Mouse (Mus musculus): ENCODE data around the gene Kirrel3. TPM values are rescaled to one million over a fixed set of nuclear protein-coding genes. Genes with fewer than 3 reads are reported as not detected.

Kirrel3 gene
- polyA plus RNA-seq, 1 experiment from 2014 or later: 50.5 TPM

DNA sequence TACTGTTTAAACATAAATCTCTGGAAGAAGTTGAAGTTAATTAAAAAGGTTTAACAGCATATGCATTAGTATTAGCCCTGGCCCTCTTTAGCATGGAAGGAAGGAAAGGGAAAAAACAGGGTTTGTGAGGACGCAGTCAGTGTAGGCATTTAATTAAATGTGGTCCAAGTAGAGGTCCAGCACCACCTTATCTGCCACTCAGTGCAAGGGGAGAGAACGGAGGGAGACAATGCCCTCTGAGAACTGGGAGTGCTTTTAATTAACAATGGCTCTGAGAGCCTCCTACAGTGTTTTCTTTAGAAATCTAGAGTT lies 339.4 kb downstream of the Kirrel3 start:
- H3K36me3 ChIP-seq (replicated peaks): no peaks in the 10 kb centered on the region
- no peak overlapping the region for H3K4me2 ChIP-seq
- WGBS: 40% methylated on average over 2 of the region's 2 CpGs
- H3K4me3 ChIP-seq: no peak overlapping the region
- no peak overlapping the region for H3K27ac ChIP-seq
- H3K9ac ChIP-seq: no peak overlapping the region
- H3K9me3 ChIP-seq: no peaks in the 10 kb centered on the region
- H3K4me1 ChIP-seq: peaks cover 23% of the 10 kb centered on the region
- H3K27me3 ChIP-seq (replicated peaks): no peaks in the 10 kb centered on the region
- ATAC-seq (replicated peaks): no peak

DNA sequence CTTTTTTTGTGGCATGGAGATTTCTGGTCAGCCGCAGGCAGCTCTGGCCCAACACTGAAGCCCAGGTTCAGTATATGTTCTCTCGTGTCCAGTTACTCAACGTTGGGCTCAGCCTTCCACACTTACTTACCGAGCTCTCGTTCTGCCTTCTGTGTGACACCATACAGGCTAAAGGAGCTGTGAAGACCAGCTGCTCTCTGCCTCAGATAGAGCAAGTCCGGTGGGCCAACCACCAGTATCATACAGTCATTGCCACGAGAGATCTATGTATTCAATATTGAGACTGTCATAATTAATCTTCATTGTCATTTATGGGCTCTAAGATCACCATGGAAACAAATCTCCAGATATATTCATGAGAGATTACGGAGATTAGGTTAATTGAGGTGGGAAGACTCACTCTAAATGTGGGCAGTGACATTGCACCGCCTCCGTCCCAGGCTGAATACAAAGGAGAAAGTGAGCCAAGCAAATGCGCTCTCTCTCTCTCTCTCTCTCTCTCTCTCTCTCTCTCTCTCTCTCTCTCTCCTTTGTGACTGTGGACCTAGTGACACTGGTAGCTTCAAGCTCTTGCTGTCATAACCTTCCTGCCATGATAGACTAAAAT lies 339.8 kb downstream of the Kirrel3 start:
- Histone ChIP-seq H3K27me3 (replicated peaks) (no peaks in the 10 kb centered on the region), H3K9ac (no peak overlapping the region), H3K9me3 (no peaks in the 10 kb centered on the region), H3K4me2 (no peak overlapping the region), H3K4me1 (peaks cover 23% of the 10 kb centered on the region), H3K4me3 (no peak overlapping the region), H3K27ac (no peak overlapping the region), H3K36me3 (replicated peaks) (no peaks in the 10 kb centered on the region)
- 20% methylated on average over 11 of the region's 11 CpGs for WGBS
- ATAC-seq (replicated peaks): peak; percentile 64

DNA sequence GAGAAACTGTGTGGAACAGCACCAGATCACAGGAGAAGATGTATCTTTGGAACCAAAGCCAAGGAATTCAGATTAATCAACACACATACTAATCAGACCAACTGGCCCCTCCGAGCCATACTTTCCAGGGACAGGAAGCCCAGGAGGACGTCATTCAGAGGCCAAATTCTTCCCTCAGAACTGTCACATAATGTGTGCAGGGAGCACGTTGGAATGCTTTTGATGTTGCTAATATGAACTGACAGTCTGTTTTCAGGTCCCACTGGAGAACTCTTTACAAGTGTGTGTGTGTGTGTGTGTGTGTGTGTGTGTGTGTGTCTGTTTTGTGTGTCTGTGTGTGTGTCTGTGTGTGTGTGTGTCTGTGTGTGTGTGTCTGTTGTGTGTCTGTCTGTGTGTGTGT lies 345.0 kb downstream of the Kirrel3 start:
- Histone ChIP-seq H3K27me3 (replicated peaks) (no peaks in the 10 kb centered on the region), H3K4me3 (no peak overlapping the region), H3K4me1 (peaks cover 6% of the 10 kb centered on the region), H3K36me3 (replicated peaks) (no peaks in the 10 kb centered on the region), H3K27ac (no peak overlapping the region), H3K4me2 (no peak overlapping the region), H3K9me3 (no peaks in the 10 kb centered on the region), H3K9ac (no peak overlapping the region)
- 28% methylated on average over 3 of the region's 3 CpGs for WGBS
- no peak for ATAC-seq (replicated peaks)

DNA sequence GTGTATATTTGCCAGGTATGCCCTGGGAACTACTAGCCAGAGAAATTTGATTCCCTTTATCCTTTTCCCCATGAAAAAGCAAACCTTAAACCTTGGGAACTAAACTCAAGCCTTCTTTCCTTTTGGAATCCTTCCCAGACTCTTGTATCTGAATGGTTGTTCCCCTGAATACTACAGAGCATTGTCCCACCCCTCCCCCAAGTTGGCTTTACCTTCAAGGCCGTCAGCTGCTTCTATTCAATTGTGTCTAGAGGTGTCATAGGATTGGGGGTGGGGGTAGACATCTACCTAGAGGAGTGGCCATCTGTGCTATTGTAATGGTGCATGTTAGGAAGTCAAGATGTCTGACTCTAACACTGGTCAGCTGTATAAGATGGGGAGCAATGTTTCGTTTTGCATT lies 351.1 kb downstream of the Kirrel3 start:
- ATAC-seq (replicated peaks): no peak
- no peaks in the 10 kb centered on the region for H3K36me3 ChIP-seq (replicated peaks)
- no peak overlapping the region for H3K9ac ChIP-seq
- H3K4me3 ChIP-seq: no peak overlapping the region
- H3K27ac ChIP-seq: no peak overlapping the region
- H3K9me3 ChIP-seq: no peaks in the 10 kb centered on the region
- 75% methylated on average over 2 of the region's 2 CpGs for WGBS
- 0 out of 2 replicates have a peak, but pooled peaks cover 2% of the 10 kb centered on the region for H3K27me3 ChIP-seq (replicated peaks)
- H3K4me1 ChIP-seq: peaks cover 6% of the 10 kb centered on the region; the same call in 1 of the 2 replicates
- H3K4me2 ChIP-seq: no peak overlapping the region

DNA sequence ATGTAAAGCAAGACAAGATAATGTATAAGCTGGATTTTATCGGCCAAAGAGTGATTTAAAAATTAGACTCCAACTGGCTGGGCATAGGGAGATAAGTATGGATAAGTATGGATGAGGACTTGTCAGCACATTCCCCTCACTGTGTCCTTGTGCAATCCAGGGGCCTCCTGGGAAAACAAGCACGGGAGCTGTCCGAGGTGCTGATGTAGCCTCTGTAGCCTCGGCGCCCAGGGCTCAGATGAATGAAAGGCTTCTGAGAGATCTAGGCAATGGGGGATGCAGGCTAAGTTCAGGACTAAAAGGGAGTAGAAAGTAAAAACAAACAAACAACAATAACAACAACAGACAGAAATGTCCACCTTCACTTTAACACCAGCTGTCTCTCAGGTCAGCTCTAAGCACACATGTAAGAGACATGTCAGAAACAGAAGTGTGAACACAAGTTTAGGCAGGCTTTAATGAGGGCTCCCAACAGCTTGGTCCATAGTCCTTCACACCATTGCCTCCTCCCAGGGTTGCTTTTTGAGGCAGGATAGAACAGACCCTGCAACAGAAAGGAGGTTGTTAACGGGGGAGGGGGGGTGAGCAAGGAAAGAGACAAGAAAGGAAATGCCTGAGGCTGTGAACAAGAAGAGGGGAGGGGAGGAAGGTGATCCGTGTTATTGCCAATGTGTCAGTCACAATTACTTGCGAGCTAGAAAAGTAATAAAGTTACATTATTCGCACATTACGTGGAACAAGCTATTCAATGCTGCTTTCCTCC lies 352.2 kb downstream of the Kirrel3 start:
- no peak overlapping the region for H3K4me2 ChIP-seq
- H3K9me3 ChIP-seq: no peaks in the 10 kb centered on the region
- H3K27me3 ChIP-seq (replicated peaks): 0 out of 2 replicates have a peak, but pooled peaks cover 2% of the 10 kb centered on the region
- ATAC-seq (replicated peaks): peak; percentile 69; the same call in 1 of the 2 replicates
- no peak overlapping the region for H3K4me3 ChIP-seq
- H3K36me3 ChIP-seq (replicated peaks): no peaks in the 10 kb centered on the region
- H3K4me1 ChIP-seq: peaks cover 6% of the 10 kb centered on the region; the same call in 1 of the 2 replicates
- no peak overlapping the region for H3K27ac ChIP-seq
- 41% methylated on average over 10 of the region's 10 CpGs for WGBS
- H3K9ac ChIP-seq: no peak overlapping the region

DNA sequence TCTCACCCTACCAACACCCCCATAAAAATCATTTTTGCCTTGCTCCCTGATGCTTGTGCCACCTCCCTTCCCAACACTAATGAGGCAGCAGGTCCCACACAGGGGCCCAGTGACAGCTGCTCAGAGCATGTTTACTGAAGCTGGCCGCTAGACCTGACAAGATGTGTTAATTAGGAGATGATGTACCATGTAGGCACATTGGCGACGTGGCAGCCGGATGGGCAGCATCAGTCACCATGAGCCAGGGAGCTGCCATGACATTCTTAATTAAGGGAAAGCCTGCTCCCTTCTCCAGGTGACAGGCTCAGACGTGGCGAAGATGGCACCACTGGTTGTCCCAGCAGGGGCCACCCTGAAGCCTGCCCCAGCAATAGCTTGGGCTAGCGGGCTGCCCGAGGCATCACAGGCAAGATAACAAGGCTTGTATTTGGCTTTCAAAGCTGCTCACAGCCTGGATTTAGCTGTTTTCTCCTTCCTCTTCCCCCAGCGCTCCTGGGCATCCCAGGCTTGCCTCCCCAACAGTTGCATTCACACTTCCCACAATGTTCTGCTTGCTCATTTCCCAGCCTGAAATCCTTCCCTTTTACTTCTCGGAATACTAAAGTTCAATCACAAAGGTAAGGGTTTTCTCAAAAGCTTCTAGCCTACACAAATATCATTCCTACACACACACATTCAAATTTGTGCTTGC lies 357.7 kb downstream of the Kirrel3 start:
- no peaks in the 10 kb centered on the region; the same call in 1 of the 2 replicates for H3K4me1 ChIP-seq
- H3K27ac ChIP-seq: no peak overlapping the region
- no peak overlapping the region for H3K4me2 ChIP-seq
- H3K9ac ChIP-seq: no peak overlapping the region
- no peaks in the 10 kb centered on the region for H3K9me3 ChIP-seq
- no peaks in the 10 kb centered on the region for H3K36me3 ChIP-seq (replicated peaks)
- no peaks in the 10 kb centered on the region for H3K27me3 ChIP-seq (replicated peaks)
- no peak; the same call in 1 of the 2 replicates for ATAC-seq (replicated peaks)
- WGBS: 65% methylated on average over 10 of the region's 10 CpGs
- no peak overlapping the region for H3K4me3 ChIP-seq

DNA sequence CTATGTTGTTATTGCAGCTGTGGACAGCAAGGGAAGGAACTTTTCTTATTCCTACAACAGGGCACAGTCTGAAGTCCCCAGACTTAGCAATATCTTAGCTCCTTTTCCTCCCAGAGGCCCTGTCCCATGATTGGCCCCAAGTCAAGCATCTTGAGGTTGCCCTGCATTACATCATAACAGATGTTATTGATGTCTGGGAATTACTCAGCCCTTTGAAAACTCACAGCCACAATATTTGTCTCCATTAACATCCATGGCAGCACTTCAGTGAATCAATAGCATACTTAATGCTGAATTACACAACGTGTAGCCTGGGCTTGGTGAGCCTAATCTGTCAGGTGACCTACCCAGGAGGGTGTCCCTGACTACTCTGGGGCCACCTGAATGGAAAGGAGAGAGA lies 360.7 kb downstream of the Kirrel3 start:
- H3K9ac ChIP-seq: no peak overlapping the region
- no peaks in the 10 kb centered on the region for H3K9me3 ChIP-seq
- no peak overlapping the region for H3K27ac ChIP-seq
- H3K27me3 ChIP-seq (replicated peaks): no peaks in the 10 kb centered on the region
- H3K4me1 ChIP-seq: no peaks in the 10 kb centered on the region; the same call in 1 of the 2 replicates
- H3K4me3 ChIP-seq: no peak overlapping the region
- H3K36me3 ChIP-seq (replicated peaks): no peaks in the 10 kb centered on the region
- WGBS: 27% methylated on average over 1 of the region's 1 CpGs
- no peak overlapping the region for H3K4me2 ChIP-seq
- ATAC-seq (replicated peaks): no peak

DNA sequence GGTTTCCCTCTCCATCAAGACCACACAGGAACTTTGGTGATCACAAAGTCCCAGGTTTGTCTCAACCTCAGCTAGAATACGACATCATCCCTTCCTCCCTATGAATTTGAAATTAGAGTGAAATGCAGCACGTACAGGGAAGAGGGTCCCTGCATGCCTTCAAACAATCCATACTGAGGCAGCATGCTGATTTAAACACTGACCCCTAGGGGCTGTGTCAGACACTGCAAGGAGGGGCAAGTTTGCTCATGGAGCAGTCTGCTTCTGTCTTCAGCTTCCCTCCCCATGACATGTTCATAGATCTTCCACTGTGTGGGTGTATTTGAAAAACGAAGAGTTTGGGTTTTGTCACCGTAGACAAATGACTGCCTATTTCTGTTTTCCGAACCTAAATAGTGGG lies 362.0 kb downstream of the Kirrel3 start:
- 55% methylated on average over 5 of the region's 5 CpGs for WGBS
- H3K36me3 ChIP-seq (replicated peaks): no peaks in the 10 kb centered on the region
- H3K9ac ChIP-seq: no peak overlapping the region
- H3K4me1 ChIP-seq: no peaks in the 10 kb centered on the region
- no peak overlapping the region for H3K4me3 ChIP-seq
- no peaks in the 10 kb centered on the region for H3K27me3 ChIP-seq (replicated peaks)
- H3K9me3 ChIP-seq: no peaks in the 10 kb centered on the region
- no peak for ATAC-seq (replicated peaks)
- H3K4me2 ChIP-seq: no peak overlapping the region
- H3K27ac ChIP-seq: no peak overlapping the region

DNA sequence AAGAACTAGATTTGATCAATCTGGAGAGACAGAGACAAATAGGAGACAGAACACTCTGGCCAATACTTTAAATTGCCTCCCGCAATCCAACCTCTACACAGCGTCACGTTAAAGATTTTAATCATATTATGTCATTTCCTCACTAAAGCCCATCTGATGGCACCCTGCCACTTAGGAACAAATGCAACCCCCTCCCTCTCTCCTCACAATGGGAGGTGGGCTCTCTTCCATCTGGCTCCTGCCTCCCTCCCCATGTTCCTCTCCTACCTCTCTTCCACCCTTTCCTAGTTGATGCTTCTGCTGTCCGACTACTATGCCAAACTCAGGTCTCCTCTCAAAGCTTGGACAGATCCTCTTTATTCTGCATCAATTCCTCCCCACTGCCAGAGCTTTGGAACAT lies 365.4 kb downstream of the Kirrel3 start:
- Histone ChIP-seq H3K9ac (no peak overlapping the region), H3K9me3 (no peaks in the 10 kb centered on the region), H3K36me3 (replicated peaks) (no peaks in the 10 kb centered on the region), H3K27ac (no peak overlapping the region), H3K4me2 (no peak overlapping the region), H3K4me3 (no peak overlapping the region), H3K27me3 (replicated peaks) (no peaks in the 10 kb centered on the region), H3K4me1 (no peaks in the 10 kb centered on the region)
- WGBS: 87% methylated on average over 4 of the region's 4 CpGs
- ATAC-seq (replicated peaks): no peak

DNA sequence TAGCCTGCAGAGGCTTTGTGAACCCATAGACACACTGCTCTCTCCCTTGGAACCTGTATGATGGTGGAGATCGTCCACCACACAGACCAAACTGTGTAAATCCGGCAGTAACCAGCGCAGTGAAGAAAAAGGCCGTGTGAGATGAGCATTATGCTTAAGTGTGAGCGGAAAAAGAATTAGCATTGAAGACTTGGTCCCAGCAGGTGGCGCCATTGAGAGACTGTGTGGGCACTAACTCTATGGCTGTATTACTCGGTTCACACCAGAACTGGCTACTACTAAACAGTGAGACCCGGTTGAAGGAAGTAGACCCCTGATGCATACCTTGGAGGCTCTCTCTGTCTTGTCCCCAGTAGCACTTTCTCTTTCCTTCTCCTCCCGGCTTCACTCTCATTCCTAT lies 371.9 kb downstream of the Kirrel3 start:
- ATAC-seq (replicated peaks): no peak
- Histone ChIP-seq H3K4me1 (peaks cover 11% of the 10 kb centered on the region; the same call in 1 of the 2 replicates), H3K27me3 (replicated peaks) (no peaks in the 10 kb centered on the region), H3K9me3 (no peaks in the 10 kb centered on the region), H3K27ac (no peak overlapping the region), H3K36me3 (replicated peaks) (no peaks in the 10 kb centered on the region), H3K4me2 (no peak overlapping the region), H3K9ac (no peak overlapping the region), H3K4me3 (no peak overlapping the region)
- 63% methylated on average over 9 of the region's 9 CpGs for WGBS

DNA sequence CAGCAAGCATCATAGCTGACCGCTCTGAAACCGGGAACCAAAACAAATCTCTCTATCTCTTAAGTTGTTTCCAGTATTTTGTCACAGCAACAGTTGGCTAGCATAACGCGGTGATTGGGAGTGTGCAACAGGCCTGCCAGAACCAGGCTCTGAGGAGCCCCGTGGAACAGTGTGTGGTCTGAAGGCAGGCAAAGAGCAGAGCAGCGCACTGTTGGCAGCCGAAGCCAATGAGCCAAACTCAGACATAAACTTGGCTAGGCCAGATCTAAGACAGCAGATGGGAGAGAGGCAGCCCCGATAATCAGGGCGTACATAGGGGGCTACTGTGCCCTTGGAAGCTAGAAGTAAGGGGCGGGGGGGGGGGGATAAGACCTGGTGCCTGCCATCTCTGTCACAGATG lies 372.4 kb downstream of the Kirrel3 start:
- Histone ChIP-seq H3K9ac (no peak overlapping the region), H3K4me3 (no peak overlapping the region), H3K27ac (no peak overlapping the region), H3K4me2 (no peak overlapping the region), H3K36me3 (replicated peaks) (no peaks in the 10 kb centered on the region), H3K27me3 (replicated peaks) (no peaks in the 10 kb centered on the region), H3K4me1 (peaks cover 11% of the 10 kb centered on the region; the same call in 1 of the 2 replicates), H3K9me3 (no peaks in the 10 kb centered on the region)
- ATAC-seq (replicated peaks): no peak
- WGBS: 89% methylated on average over 10 of the region's 10 CpGs

DNA sequence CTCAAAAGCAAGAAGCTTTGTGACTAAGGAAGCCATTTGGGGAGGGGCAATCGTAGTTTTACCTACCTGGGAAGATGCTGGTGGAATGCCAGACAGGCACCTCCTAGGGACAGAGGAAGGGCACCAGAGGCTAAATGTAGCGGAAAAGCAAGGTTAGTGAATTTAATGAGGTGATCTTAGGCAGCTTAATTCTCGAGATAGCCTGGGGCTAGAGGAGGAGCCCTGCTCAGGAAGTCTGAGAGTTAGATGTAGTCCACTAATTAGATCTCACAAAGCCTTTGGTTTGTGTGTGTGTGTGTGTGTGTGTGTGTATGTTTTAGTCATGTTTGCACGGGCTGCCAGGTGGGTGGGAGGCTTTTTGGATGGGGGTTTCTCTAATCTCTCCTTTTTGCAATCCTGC lies 375.2 kb downstream of the Kirrel3 start:
- Histone ChIP-seq H3K27me3 (replicated peaks) (no peaks in the 10 kb centered on the region), H3K4me1 (peaks cover 11% of the 10 kb centered on the region; the same call in 1 of the 2 replicates), H3K9ac (no peak overlapping the region), H3K36me3 (replicated peaks) (no peaks in the 10 kb centered on the region), H3K4me3 (no peak overlapping the region), H3K9me3 (no peaks in the 10 kb centered on the region), H3K27ac (no peak overlapping the region), H3K4me2 (no peak overlapping the region)
- WGBS: 30% methylated on average over 4 of the region's 4 CpGs
- peak; percentile 38; the same call in 1 of the 2 replicates for ATAC-seq (replicated peaks)

All from midbrain, embryonic 15.5 days (tissue).